Mouse (Mus musculus) lung, postnatal 25 days (tissue): ENCODE data around the gene Gmnn.

ENCODE experiments used
- DNase-seq: peaks from one replicate; pipeline ENCODE4 v3.0.0; 2022; ENCODE audit warnings: low spot score

Gmnn gene

GRCm38 (mm10) chr13:24709656-24710396 lies 51.9 kb downstream of the Gmnn start:
- no peak for DNase-seq

GRCm38 (mm10) chr13:24702128-24702527 lies 59.6 kb downstream of the Gmnn start:
- DNase-seq: no peak
